Mouse (Mus musculus): ENCODE results near the gene Sh2b1. TPM values are rescaled to one million over a fixed set of nuclear protein-coding genes. Genes with fewer than 3 reads are reported as not detected.

The Sh2b1 gene
- polyA plus RNA-seq, 1 experiment, result 40.5 TPM

DNA sequence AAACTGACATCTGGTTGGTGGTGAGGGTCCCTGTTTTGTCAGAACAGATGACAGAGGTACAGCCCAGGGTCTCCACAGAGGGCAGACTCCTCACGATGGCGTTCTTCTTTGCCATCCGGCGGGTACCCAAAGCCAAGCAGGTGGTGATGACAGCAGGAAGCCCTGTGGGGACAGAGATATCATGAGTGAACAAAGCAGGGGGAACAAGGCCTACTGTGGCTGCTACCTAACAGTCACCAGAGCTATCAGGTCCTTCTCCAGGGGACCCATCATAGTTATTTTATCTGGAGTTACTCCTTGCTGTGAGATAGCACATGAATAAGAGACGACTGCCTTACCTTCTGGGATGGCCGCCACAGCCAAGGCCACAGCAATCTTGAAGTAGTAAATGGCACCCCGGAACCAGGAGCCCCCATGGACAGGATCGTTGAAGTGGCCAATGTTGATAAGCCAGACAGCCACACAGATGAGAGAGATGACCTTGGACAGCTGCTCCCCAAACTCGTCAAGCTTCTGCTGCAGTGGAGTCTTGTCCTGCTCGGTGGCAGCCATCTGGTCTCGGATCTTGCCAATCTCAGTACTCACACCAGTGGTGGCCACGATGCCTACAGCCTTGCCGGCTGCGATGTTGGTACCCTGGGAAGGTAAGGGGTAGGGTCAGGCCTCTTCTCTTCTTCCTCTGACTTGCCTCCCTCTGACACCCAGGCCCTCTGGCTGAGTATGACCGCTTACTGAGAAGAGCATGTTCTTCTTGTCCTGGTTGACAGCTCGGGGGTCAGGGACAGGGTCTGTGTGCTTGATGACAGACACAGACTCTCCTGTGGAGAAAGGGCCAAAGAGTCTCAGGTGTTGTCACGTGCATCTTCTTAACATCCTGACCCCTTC lies 18.6 kb downstream of the Sh2b1 start:
- no peak for DNase-seq (ENCODE audit: low read depth)

DNA sequence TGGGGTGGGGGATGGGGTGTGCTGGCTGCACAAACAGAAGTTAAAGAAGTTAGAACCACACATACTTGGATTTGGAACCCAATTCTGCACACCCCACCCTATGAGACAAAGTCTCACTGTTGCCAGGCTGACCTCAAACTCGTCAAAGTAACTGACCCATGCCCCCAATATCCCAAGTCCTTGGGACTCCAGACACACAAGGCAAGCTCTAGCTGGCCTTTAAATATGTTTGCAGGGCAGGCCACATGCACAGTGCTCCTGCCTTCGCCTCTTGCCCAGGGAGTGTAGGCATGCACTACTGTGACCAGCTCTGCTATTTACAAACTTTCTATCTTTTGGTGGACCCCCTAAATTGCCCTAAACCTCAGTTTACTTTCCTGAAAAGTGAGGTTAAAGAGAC lies 20.0 kb downstream of the Sh2b1 start:
- DNase-seq (ENCODE audit: low read depth), result no peak

DNA sequence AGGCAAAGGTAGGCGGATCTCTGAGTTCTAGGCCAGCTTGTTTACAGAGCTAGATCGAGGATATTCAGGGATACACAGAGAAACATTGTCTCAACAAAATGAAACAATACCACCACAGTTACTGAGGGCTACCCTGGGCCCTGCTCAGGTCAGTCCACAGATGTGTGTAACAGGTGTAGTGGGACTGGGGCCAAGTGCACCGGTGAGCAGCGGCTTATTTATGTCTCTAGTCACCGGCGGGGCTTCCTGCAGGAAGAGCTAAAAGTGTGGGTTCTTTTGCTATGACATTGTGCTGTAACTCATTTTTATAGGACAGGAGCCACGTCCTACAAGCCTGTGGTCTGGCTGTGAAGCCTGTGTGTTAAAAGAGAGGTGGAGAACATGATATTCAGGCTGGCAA lies 21.4 kb downstream of the Sh2b1 start:
- DNase-seq (ENCODE audit: low read depth), result no peak

DNA sequence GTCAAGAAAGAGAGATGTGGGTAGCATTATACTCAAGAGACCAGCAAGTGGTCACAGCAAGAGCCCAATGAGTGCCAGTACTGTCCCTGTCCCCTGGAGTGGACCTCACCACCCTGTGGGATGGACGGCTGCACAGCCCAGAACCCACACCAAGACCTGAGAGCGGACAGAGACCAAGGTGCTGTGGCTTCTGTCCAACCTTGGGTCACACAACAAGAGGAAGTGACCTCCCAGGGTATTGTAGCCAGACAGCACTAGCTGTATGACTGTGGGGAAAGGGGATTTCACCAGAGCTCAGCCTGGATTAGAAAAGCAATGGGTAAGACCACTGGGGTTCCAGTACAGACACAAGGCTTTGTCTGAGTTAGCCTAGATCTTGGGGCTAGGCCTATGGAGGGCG lies 23.0 kb downstream of the Sh2b1 start:
- no peak for DNase-seq (ENCODE audit: low read depth)

DNA sequence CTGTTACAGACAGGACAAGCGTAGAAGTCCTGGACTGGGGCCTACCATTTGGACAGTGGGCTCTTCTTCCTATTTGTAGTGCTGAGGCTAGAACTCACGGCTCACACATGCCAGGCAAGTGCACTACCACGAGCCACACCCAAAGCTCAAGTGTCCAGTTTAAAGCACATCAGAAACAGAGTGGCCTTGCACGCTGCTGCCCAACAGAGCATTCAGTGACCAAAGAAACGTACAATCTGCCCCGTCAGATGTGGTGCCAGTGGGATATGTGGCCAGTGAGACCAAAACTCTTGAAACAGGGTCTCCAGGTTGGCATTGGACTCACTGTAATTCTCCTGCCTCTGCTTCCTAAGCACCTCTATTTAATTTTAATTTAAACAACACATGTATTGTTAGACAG lies 24.6 kb downstream of the Sh2b1 start:
- DNase-seq (ENCODE audit: low read depth), result no peak

DNA sequence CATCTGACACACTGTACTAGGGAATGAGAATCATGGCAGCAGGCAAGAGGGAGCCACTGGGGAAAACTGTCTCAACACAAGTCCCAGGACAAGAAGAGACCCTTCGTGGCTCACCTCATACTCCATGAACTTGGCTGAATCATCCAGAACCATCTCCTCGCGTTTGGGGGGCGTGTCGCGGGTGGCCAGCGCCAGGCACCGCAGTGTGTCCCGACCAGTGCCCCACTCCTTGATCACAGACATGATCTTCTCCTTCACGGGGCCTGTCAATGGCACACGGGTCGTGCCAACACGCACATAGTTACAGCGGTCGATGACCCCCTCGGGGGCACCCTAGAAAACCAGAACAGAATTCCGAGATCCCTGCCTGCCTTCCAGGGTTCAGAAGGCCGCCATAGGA lies 25.2 kb downstream of the Sh2b1 start:
- DNase-seq (ENCODE audit: low read depth), result no peak

DNA sequence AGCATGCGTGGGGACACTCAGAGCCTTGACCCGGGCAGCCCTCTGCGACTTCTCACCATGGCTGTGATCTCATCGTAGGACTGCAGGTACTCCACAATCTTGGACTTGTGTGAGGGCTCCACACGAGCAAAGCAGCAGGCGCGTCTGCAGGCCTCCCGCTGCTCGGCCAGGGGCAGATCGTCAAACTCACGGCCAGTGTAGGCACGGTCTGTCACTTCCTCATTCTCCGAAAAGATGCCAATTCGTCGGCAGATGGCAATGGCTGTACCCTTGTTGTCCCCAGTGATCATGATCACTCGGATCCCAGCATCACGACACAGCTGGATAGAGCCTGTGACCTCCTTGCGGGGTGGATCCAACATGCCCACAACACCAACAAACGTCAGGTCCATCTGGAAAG lies 26.7 kb downstream of the Sh2b1 start:
- no peak for DNase-seq (ENCODE audit: low read depth)

DNA sequence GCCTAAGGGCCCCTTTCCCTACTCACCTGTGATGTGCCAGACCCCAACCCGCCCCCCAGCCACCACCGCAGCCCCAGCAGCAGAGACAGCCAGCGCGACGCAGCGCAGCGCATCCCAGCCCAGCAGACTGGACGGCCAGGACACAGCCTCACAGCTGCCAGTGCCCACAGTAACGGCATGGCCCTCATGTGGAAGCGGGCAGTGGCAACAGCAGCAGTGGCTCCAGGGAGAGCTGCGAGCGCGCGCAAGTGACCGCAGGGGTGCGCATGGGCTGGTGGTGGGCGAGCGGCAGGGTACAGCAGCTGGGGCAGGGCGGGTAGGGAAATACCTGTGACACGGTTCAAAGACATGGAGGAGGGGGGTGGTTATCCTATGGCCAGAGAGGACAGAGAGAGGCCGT lies 29.0 kb downstream of the Sh2b1 start:
- DNase-seq (ENCODE audit: low read depth), result no peak

DNA sequence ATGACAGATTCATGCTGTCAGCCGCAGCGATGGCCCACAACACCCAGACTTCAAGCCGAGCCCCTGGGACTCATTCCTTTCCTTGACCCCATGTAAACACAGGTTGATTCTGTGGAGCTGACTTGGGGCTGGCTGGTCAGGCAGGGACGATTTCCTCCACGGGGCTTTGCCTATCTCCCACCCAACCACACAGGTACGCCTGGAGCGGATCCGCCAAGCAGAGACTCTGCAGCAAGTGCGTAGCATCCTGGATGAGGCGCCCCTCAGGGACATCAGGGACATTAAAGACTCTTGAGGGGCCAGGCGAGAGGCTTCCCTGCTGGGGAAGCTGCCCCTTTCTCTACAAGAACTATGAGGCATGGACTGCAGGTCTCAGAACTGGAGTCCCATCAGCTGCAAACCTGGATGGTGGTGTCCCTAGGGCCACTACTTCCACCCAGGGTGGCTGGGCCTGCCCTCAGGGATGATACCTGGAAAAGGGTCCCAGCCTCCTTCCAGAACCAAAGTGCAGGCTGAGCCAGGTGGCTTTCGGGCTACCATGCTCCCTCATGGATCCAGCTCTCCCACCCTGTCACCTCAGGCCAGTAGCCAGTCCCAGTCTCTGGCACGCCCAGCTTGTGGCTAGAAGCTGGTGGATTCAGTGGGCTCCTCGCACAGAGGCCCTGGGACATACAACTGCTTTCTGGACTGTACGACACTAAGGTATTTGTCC lies 30.0 kb downstream of the Sh2b1 start:
- no peak for DNase-seq (ENCODE audit: low read depth)

DNA sequence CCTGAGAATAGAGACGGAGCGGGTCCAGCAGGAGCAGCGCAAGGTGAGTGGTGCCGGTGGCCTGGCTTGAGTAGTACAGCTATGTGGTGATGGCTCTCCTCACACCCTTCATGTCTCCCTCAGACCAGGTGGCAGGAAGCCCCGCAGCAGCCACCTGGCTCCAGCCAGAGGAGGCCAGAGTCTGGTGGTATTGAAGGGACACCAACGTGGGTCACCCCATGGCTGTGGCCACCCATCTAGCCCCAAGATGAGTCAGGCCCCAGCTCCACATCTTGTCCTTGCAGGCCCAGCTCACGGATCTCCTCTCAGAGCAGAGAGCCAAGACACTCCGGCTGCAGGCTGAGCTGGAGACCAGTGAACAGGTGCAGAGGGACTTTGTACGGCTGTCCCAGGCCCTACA lies 30.7 kb downstream of the Sh2b1 start:
- no peak for DNase-seq (ENCODE audit: low read depth)

DNA sequence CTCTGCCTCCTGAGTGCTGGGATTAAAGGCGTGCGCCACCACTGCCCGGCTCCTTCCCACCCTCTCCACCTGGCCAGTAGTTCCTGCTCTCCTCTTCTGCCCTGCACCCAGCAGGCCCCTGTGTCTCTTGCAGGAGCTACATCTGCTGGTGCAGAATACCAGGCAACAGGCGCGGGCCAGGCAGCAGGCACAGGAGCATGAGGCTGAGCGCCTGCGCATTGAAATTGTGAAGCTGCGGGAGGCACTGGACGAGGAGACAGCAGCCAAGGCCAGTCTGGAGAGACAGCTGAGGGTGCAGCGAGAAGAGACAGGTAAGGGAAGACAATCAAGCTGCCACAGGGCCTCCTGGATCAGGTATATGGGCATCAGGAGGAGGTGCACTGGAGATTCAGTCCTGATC lies 31.2 kb downstream of the Sh2b1 start:
- no peak for DNase-seq (ENCODE audit: low read depth)

DNA sequence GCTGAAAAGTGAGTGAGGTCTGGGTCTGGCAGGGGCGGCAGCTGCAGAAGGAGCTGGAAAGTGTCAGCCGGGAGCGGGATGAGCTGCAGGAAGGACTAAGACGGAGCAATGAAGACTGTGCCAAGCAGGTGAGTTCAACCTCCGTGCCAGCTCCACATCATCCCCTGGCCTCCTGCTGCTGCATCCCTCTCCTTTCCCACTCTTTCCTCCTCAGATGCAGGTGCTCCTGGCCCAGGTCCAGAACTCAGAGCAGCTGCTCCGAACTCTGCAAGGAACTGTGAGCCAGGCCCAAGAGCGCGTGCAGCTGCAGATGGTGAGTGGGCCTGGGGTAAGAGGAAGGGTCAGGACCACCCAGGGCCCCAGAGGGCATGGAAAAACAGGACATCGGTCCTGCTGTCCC lies 35.1 kb downstream of the Sh2b1 start:
- DNase-seq (ENCODE audit: low read depth), result no peak

DNA sequence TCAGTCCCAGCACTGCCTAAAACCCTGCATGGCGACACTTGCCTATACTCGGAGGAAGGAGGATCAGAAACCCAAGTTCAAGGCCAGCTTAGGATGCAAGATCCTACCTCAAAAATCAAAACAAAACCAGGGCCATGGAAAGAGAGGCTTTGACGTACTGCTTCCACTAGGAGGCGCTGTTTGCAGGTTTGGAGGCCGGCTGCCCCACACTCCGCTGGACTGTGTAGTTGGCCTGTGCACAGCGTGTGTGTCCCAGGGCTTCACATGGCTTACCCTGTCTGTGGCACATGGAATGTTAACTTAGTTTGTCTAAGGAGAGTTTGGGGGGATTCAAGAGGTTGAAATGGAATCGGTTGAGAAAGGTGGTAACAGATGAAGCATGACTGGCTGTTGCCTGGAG lies 38.4 kb downstream of the Sh2b1 start:
- no peak for DNase-seq (ENCODE audit: low read depth)

DNA sequence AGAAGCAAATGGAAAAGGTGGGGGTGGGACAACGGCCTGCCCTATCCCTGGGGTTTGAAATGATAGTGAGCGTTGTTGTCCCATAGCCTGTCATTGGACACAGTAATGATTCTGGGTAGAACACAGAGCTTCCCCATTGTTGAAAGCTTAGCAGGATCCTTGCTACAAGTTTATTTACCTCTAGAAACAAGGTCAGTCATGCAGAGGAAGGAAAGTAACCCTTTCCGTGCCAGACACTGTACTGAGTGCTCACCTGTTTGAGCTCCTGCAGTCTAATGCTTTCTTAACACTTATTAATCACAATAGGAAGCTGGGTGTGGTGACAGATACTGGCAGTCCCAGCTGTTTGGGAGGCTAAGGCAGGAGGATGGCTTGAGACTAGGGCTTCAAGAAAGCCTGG lies 39.4 kb downstream of the Sh2b1 start:
- no peak for DNase-seq (ENCODE audit: low read depth)

DNA sequence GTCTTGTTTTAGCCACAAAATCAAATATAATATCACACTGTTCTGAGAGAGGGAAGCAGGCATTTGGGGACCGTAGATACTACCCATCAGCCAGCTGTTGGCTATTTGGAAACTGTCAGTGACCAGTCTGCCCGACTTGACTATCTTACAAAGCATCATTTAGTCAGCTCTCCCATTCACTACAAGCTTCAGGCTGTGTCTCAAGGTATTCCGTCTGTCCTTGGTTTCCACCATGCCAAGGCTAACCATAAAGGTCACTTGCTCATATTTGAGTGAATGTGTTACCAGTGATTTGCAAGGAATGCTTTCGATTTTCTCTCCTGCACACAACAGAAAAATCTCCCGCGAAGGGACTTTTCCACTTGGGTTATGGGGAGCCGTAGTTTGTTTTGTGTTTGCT lies 40.5 kb downstream of the Sh2b1 start:
- no peak for DNase-seq (ENCODE audit: low read depth)

DNA sequence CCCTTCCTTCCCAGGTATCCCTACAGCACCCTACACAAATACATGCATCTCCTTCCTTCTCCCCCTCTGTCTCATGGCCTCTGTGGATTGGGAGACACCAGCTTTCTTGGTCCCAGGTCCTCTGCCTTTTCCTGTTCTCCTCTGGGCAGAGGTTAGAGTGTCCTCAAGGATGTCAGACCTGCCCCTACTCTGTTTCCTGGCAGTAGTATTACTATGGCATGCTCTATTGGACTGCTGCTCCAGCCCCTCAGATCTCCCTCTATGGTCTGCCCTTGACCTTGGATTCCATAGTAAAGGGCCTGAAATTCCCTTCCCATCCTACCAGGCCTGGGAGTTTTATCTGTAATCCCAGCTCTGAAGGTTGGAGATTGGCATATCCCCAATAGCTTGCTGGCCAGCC lies 45.1 kb downstream of the Sh2b1 start:
- no peak for DNase-seq (ENCODE audit: low read depth)

DNA sequence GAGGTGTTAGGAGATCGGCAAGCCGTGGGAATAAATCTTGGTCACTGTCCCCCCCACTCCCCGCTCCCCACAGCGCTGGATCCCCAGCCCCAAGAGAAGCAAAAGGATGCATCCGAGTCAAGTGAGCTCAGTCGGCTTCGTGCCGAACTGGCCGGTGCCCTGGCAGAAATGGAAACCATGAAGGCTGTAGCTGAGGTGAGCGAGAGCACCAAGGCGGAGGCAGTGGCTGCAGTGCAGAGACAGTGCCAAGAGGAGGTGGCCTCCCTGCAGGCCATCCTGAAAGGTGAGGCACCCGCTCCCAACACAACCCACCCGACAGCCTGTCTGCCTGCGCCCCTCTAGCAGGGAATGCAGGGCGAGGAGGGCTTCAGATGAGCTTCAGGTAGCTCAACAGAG lies 45.7 kb downstream of the Sh2b1 start:
- no peak for DNase-seq (ENCODE audit: low read depth)

DNA sequence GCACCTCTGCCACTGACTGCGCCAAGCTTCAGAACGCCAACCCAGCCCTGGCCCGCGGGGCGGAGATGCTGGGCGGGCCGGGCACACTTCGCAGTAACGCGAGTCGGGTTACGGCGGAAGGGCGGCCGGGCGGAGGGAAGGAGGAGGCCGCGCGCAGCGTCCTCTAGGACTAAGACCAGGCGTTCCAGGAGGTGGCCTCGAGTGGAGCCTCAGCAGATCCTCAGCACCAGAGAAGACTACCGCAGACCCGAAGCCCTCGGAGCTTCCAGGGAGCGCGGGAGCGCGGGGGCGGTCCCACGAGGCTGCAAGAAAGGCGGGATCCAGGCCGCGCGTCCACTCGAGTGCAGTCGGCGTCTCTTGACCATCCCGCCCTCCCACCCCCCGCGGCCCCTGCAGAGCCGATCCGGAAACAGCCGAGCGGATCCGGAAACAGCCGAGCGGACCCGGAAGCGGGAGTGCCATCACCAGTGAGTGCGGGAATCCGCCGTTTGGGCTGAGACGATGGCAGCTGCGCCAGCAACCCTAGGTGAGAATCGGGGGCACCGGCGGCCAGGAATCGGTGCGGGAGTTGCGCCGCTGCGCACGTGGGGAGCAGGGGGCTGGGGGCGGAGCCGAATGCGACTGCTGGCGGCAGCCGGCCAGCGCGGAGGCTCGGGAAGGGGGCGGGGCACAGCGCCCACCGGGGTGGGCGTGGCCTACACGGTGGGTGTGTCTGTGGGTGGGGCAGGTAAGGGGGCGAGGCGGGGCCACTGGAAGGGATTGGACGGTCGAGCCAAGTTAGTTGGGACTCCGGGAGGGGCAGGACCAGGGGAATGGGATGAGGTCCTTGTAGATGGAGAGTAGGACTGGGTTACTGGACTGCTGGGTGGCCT lies 46.4 kb downstream of the Sh2b1 start, which contains the start of gene Rabep2:
Gene Rabep2 (plus strand): TSS at position 129 of the 872 bp plus-strand sequence.
- DNase-seq (ENCODE audit: low read depth), result no peak

DNA sequence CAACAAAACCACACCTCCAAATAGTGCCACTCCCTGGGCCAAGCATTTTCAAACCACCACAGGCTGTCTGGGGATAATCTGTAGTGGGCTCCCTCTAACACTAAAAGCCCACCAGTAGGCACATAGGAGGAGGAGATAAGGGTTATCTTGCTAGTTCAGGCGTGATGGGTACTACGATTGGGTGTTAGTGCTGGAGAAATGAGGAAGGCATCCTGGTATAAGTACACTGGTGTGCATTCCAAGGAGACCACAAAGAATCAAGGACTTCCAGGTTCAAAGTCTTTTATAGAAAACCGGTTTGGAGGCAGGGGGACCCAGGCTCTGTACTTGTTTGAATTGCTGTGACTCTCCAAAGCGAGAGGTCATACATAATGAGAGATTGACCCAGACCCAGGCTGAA lies 47.1 kb downstream of the Sh2b1 start:
- DNase-seq (ENCODE audit: low read depth), result no peak

DNA sequence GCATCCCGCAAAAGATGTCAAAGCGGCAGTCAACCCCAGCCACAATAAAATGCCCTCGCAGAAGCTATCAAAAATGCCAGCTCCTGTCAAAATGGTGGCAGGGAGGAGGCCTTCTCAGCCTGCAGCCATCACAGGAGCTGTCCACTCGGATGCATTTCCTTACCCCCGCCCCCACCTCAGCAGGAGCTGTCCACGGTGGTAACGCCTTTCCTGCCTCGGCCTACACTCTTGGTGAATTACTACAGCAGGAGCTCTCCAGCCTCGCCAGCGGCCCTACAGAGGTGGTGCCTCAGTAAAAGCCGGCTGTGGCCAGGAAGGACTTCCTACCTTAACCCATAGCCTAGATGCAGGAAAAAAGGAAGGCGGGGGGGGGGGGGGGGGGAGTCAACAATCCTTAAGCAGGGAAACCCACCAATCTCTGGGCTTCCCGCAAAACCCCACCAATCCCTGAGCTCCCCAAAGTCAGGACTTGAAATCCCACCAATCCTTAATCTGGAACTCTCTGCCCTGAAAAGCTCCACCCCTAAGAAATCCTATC lies 47.8 kb downstream of the Sh2b1 start:
- no peak for DNase-seq (ENCODE audit: low read depth)

DNA sequence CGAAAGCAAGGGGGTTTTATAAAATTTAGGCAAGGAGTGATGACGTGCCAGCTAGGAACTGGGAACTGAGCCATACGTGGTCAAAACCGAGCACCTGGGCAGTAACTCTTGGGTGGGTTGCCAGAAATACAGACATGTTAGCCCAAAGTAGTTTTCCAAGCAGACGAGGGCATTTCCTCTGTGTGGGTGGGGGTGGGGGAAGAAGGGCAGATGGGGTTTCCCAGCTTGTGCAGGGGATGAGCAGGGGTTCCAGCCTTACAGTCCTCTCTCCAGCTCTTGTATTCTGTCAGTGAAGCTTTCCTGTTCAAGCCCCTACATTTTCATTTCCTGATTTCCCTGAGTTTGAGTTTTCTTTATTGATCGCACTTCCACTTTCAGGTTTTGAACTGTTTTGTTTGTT lies 51.1 kb downstream of the Sh2b1 start:
- DNase-seq (ENCODE audit: low read depth), result no peak

DNA sequence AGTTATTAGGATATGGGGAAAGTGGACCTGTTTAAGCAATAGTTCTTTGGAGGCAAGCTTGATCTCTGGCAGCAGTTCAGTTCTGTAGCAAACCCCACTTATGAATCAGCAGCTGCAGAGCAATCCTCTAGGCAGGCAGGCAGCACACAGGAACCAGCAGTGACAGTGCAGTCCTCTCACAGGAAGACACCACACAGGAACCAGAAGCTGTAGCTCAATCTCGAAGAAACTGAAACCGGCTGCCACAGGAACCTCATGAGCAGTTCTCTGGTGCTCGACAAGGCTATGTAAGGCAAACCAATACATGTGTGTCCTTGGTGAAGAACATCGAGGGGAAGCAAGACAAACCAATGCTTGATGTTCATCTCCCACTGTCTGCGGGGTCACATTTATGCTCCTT lies 53.5 kb downstream of the Sh2b1 start:
- DNase-seq (ENCODE audit: low read depth), result no peak

Measured in gonadal fat pad, adult 2 months (tissue).